Mouse (Mus musculus): ENCODE measurements around the gene Mip.
"Not testable (repeated sequence)": the region's sequence is repeated elsewhere in the genome, so short reads cannot be mapped to it uniquely, and the experiment has no call there.

Gene Mip

DNA sequence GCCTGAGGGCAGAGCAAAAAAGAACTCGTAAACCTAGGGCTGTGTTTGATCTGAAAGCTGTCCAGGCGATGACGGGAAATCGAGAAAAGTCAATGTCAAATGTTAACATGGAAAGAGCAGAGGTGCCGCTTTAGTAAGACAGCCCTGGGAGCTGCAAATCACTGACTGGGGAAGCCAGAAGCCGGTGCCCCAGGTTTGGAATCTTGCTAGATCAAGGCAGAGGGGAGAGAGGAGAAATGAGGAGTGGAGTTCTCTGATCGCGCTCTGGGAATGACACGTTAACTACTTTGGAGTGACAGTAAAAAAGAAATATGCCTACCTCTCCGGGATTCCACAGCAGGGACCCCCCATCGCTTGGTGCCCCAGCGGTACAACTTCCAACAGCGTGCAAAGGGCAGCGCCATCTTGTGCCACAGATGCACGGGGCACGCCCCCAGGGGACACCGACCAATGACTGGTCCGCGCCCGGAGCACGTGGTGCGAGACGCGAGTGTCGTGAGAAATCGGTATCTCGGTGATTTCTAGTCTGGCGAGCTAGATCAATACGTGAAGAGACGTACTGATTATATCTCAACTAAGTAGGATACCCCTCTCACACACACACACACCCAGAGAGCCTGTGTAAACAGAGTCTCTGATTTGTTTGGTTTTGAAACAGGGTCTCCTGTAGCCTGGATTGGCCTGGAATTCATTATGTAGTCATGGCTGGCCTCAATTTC, 14.1 kb upstream of the Mip start, which contains the start of gene Spryd4:
Gene Spryd4 (minus strand): TSS at position 418 of the 719 bp plus-strand sequence.
- peak; percentile 87 for DNase-seq (ENCODE audit: low spot score)

- no peak for DNase-seq (ENCODE audit: low spot score)
Observed at GRCm38 (mm10) chr10:128212148-128212547, 13.5 kb upstream of the Mip start.

GRCm38 (mm10) chr10:128212871-128213323, 12.7 kb upstream of the Mip start:
- peak; percentile 29 for DNase-seq (ENCODE audit: low spot score)

DNA sequence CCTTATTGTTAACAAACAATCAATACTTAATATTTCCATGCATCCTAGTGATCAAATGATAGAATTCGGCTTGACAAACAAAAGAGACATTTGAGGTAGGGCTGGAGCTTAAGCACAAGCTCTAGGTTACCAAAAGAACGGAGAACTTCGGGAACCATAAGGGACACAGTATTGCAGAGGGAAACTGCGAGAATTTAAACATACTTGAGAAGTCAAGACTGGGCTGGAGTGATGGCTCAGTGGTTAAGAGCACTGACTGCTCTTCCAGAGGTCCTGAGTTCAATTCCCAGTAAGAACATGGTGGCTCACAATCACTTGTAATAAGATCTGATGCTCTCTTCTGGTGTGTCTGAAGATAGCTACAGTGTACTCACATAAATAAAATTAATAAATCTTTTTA, 11.5 kb upstream of the Mip start:
- DNase-seq (ENCODE audit: low spot score): not testable (repeated sequence)

DNA sequence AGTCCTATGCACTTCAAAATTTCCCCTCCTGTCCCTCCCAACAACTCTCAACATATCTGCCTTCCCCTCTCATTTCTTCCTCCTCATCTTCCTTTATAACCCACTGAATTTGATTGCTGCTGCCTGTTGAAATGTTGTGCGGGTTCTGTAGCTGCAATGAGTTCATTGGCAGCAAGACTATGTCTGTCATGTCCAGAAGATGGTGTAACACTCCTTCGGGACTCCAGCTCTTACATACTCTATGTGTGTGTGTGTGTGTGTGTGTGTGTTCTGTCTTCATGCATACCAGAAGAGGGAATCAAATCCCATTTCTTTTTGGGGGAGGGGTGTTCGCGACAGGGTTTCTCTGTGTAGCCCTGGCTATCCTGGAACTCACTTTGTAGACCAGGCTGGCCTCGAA, 10.7 kb upstream of the Mip start:
- DNase-seq (ENCODE audit: low spot score): no peak

DNA sequence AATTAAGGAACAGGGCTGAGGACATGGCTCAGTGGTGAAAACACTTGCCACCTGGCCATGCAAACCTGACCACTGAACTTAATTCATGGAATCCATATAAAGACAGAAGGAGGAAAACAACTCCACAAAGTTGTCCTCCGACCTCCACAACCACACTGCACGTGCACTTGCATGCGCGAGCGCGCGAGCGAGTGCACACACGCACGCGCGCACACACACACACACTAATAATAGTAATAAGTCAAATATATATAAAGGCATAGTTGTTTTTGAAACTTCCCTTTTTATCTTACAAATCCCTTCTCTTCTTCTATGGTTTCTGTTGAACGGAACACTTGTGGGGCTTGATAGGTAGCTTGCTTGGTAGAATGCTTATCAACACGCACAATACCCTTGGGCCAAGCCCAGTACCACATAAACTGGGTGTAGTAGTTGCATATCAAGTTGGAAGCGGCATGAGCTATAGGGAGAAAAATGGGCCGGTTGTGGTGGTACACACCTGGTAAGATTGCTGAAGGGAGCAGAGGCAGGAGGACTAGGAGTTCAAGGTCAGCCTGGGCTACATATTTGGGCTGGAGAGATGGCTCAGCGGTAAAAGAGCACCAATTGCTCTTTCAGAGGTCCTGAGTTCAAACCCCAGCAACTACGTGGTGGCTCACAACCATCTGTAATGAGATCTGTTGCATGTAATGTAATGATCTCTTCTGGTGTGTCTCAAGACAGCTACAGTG, 7.1 kb upstream of the Mip start:
- no peak for DNase-seq (ENCODE audit: low spot score)

- no peak for DNase-seq (ENCODE audit: low spot score)
Observed at GRCm38 (mm10) chr10:128221533-128222286, 3.9 kb upstream of the Mip start.

- DNase-seq (ENCODE audit: low spot score): no peak
Observed at GRCm38 (mm10) chr10:128225064-128225463, 574 bp upstream of the Mip start.

DNA sequence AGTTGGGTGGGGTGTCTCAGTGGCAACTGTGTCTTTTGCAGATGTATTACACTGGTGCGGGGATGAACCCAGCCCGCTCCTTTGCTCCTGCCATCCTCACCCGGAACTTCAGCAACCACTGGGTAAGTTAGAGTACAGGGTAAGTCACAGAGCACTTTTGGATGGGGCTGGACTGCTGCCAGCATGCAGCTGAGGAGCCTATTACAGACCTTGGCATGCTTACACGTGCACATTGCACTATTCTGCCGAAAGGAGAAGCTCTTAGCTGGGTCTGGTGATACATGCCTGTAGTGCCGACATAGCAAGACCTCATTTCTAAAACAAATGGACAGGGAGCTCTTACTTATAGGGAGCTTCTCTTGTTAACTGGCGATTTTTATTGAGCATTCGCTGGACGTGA, 2.0 kb downstream of the Mip start:
- DNase-seq (ENCODE audit: low spot score): no peak

DNA sequence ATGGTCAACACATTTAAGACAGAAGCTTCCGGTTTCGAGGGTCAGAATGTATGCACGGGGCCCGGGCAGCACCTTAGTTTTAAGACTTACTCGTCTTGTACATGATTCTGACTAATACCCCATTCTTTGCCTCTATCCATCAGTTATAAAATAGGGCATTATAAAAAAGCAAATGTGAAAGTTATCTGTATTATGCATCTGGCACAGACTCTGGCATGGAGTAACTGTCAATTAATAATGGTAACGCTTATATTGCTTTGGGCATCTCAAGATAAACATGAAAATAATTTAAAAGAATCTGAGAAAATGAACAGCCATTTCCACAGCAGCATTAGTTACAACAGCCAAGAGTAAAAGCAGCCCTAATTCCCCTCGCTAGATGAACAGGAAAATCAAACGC, 2.4 kb downstream of the Mip start:
- no peak for DNase-seq (ENCODE audit: low spot score)

DNA sequence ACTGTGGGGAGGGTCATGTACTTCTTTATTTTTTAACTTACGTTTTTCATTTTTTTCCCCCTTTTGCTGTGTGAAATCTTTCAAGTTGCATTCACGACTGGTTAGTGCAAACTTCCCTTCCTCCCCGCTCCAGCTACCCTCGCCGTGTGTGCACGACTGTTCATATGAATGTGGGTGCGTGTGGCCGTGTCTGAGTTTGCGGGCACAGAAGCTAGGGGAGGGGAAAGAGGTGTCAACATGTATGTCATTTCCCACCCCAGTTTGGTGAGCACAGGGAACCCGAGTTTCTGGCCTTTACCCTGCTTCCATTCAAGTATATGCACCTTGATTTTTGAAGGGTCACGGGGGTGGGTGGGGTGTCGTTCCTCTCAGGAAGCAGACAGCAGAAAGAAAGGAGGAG, 4.9 kb downstream of the Mip start:
- DNase-seq (ENCODE audit: low spot score): no peak

GRCm38 (mm10) chr10:128231146-128231545, 5.5 kb downstream of the Mip start:
- no peak for DNase-seq (ENCODE audit: low spot score)

DNA sequence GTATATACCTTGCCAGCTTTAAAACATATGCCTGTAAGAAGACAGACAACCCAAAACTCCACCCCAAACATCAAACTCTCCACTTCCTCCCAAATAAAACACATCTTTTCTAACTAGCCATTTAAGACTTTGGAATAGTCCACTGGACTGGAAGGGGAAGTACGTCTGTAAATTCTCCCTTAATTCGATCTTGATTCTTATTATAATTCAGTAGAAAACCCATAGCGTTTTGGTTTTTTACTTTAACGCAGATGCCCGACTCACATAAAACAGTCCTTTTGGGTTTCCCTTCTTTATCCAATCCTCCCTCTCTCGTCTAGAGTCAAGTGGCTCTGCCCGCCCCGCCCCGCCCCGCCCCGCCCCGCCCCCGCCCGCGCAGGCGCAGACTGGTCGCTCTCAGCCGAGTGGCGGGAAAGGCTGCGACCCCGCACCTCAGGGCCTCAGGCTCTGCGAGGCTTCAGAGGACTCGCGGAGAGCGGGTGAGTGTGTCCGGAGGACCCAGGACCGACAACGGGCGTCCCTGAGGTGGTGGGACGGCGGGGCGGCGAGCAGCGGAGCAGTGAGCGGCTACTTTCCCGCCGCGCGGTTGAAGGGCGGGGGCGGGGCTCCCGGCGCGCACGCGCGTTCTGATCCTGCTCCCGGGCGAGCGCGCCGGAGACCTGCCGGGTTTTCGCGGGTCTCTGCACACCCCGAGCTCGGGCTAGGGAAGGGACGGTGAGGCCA, 6.2 kb downstream of the Mip start, which contains the start of gene Timeless:
Gene Timeless (plus strand): TSS at position 369 of the 723 bp plus-strand sequence.
- DNase-seq (ENCODE audit: low spot score): peak; percentile 85

GRCm38 (mm10) chr10:128232420-128232985, 6.9 kb downstream of the Mip start:
- peak; percentile 57 for DNase-seq (ENCODE audit: low spot score)

- DNase-seq (ENCODE audit: low spot score): no peak
Observed at GRCm38 (mm10) chr10:128236321-128236720, 10.7 kb downstream of the Mip start.

- no peak for DNase-seq (ENCODE audit: low spot score)
Observed at GRCm38 (mm10) chr10:128237807-128238480, 12.3 kb downstream of the Mip start.

DNA sequence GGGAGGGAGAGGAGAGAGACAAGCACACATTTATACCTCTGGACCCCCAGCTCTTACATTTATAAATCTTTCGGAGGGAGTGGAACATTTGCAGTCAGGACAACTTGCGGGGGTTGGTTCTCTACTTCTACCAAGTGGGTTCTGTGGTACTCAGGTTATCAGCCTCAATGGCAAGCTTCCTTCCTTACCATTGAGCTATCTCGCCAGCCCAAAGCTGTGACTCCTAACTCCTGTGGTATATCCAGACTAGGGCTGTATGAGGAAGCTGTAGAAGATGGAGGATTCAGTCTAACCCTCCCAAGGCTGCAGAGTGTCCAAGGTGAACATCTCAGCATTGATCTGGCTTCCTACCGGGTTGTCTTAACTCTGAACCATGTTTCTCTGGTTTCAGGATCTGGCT, 13.5 kb downstream of the Mip start:
- DNase-seq (ENCODE audit: low spot score): no peak

- DNase-seq (ENCODE audit: low spot score): no peak
Observed at GRCm38 (mm10) chr10:128240131-128240530, 14.5 kb downstream of the Mip start.

- no peak for DNase-seq (ENCODE audit: low spot score)
Observed at GRCm38 (mm10) chr10:128243252-128243651, 17.6 kb downstream of the Mip start.

- DNase-seq (ENCODE audit: low spot score): no peak
Observed at GRCm38 (mm10) chr10:128244121-128244520, 18.5 kb downstream of the Mip start.
